Mouse (Mus musculus): ENCODE data around the gene Kctd11. TPM values are rescaled to one million over a fixed set of nuclear protein-coding genes. Genes with fewer than 3 reads are reported as not detected.

Gene Kctd11
- polyA plus RNA-seq, 1 experiment from 2014 or later = 0.89 TPM

Small RNAs within 50 kb of the gene (microRNA-seq; reads per million reads assigned to microRNA genes)
- not detected for gene Mir6924

Other genes with a start within 250 kb of the Kctd11 start
- 7.9 and 8.2 TPM in 2 replicates for gene Fxr2, start 248.4 kb downstream of the Kctd11 start, polyA plus RNA-seq (2015; fragmentation: Nextera tagmentation; extraction: Ambion mirVana)
- not detected in 2 replicates for gene Sox15, start 226.1 kb downstream of the Kctd11 start, polyA plus RNA-seq (2015; fragmentation: Nextera tagmentation; extraction: Ambion mirVana)
- 36.9 and 39.2 TPM in 2 replicates for gene Mpdu1, start 218.8 kb downstream of the Kctd11 start, polyA plus RNA-seq (2015; fragmentation: Nextera tagmentation; extraction: Ambion mirVana)
- 17.3 and 17.4 TPM in 2 replicates for gene Cd68, start 215.3 kb downstream of the Kctd11 start, polyA plus RNA-seq (2015; fragmentation: Nextera tagmentation; extraction: Ambion mirVana)
- gene Eif4a1, start 209.0 kb downstream of the Kctd11 start, polyA plus RNA-seq (2015; fragmentation: Nextera tagmentation; extraction: Ambion mirVana) = 351 and 453 TPM in 2 replicates
- 37.3 and 38.6 TPM in 2 replicates for gene Senp3, start 199.3 kb downstream of the Kctd11 start, polyA plus RNA-seq (2015; fragmentation: Nextera tagmentation; extraction: Ambion mirVana)
- gene Tnfsf13, start 195.6 kb downstream of the Kctd11 start, polyA plus RNA-seq (2015; fragmentation: Nextera tagmentation; extraction: Ambion mirVana) = 0.10 TPM in 1 of 2 replicates, not detected in the other
- 2.1 and 2.6 TPM in 2 replicates for gene Tnfsf12, start 185.6 kb downstream of the Kctd11 start, polyA plus RNA-seq (2015; fragmentation: Nextera tagmentation; extraction: Ambion mirVana)
- gene Tnfsfm13, start 185.3 kb downstream of the Kctd11 start, polyA plus RNA-seq (2015; fragmentation: Nextera tagmentation; extraction: Ambion mirVana) = 1.1 and 1.4 TPM in 2 replicates
- gene Polr2a, start 122.8 kb downstream of the Kctd11 start, polyA plus RNA-seq (2015; fragmentation: Nextera tagmentation; extraction: Ambion mirVana) = 9.6 and 10.8 TPM in 2 replicates
- gene Slc35g3, start 119.4 kb downstream of the Kctd11 start, polyA plus RNA-seq (2015; fragmentation: Nextera tagmentation; extraction: Ambion mirVana) = not detected in 2 replicates
- gene Zbtb4, start 115.5 kb downstream of the Kctd11 start, polyA plus RNA-seq (2015; fragmentation: Nextera tagmentation; extraction: Ambion mirVana) = 0.38 and 0.43 TPM in 2 replicates
- gene Chrnb1, start 85.5 kb downstream of the Kctd11 start, polyA plus RNA-seq (2015; fragmentation: Nextera tagmentation; extraction: Ambion mirVana) = 0.43 and 0.59 TPM in 2 replicates
- 0.07 and 0.20 TPM in 2 replicates for gene Fgf11, start 79.5 kb downstream of the Kctd11 start, polyA plus RNA-seq (2015; fragmentation: Nextera tagmentation; extraction: Ambion mirVana)
- gene Tmem102, start 75.8 kb downstream of the Kctd11 start, polyA plus RNA-seq (2015; fragmentation: Nextera tagmentation; extraction: Ambion mirVana) = 0.46 and 0.50 TPM in 2 replicates
- not detected in 2 replicates for gene Gm39566, start 66.1 kb downstream of the Kctd11 start, polyA plus RNA-seq (2015; fragmentation: Nextera tagmentation; extraction: Ambion mirVana)
- not detected in 2 replicates for gene Spem2, start 62.9 kb downstream of the Kctd11 start, polyA plus RNA-seq (2015; fragmentation: Nextera tagmentation; extraction: Ambion mirVana)
- gene Spem1, start 59.2 kb downstream of the Kctd11 start, polyA plus RNA-seq (2015; fragmentation: Nextera tagmentation; extraction: Ambion mirVana) = not detected in 2 replicates
- gene Nlgn2, start 43.6 kb downstream of the Kctd11 start, polyA plus RNA-seq (2015; fragmentation: Nextera tagmentation; extraction: Ambion mirVana) = 0.68 and 0.75 TPM in 2 replicates
- 321 and 345 TPM in 2 replicates for gene Tmem256, start 42.9 kb downstream of the Kctd11 start, polyA plus RNA-seq (2015; fragmentation: Nextera tagmentation; extraction: Ambion mirVana)
- 28.0 and 29.9 TPM in 2 replicates for gene Plscr3, start 35.0 kb downstream of the Kctd11 start, polyA plus RNA-seq (2015; fragmentation: Nextera tagmentation; extraction: Ambion mirVana)
- gene Tnk1, start 22.7 kb downstream of the Kctd11 start, polyA plus RNA-seq (2015; fragmentation: Nextera tagmentation; extraction: Ambion mirVana) = 0.76 and 1.5 TPM in 2 replicates
- not detected in 2 replicates for gene Tmem95, start 3.4 kb downstream of the Kctd11 start, polyA plus RNA-seq (2015; fragmentation: Nextera tagmentation; extraction: Ambion mirVana)
- 4.4 and 4.9 TPM in 2 replicates for gene Acap1, start 14.1 kb upstream of the Kctd11 start, polyA plus RNA-seq (2015; fragmentation: Nextera tagmentation; extraction: Ambion mirVana)
- 0.89 and 1.0 TPM in 2 replicates for gene 2810408A11Rik, start 19.6 kb upstream of the Kctd11 start, polyA plus RNA-seq (2015; fragmentation: Nextera tagmentation; extraction: Ambion mirVana)
- 2.3 and 2.8 TPM in 2 replicates for gene Neurl4, start 19.7 kb upstream of the Kctd11 start, polyA plus RNA-seq (2015; fragmentation: Nextera tagmentation; extraction: Ambion mirVana)
- gene Gps2, start 32.5 kb upstream of the Kctd11 start, polyA plus RNA-seq (2015; fragmentation: Nextera tagmentation; extraction: Ambion mirVana) = 107 and 116 TPM in 2 replicates
- gene Eif5a, start 40.6 kb upstream of the Kctd11 start, polyA plus RNA-seq (2015; fragmentation: Nextera tagmentation; extraction: Ambion mirVana) = 1,847 and 1,941 TPM in 2 replicates
- 0.28 and 0.30 TPM in 2 replicates for gene Ybx2, start 54.4 kb upstream of the Kctd11 start, polyA plus RNA-seq (2015; fragmentation: Nextera tagmentation; extraction: Ambion mirVana)
- gene Slc2a4, start 66.8 kb upstream of the Kctd11 start, polyA plus RNA-seq (2015; fragmentation: Nextera tagmentation; extraction: Ambion mirVana) = 14.2 TPM in 2 replicates
- 2.4 and 4.2 TPM in 2 replicates for gene Cldn7, start 83.4 kb upstream of the Kctd11 start, polyA plus RNA-seq (2015; fragmentation: Nextera tagmentation; extraction: Ambion mirVana)
- 8.7 and 10.1 TPM in 2 replicates for gene Ctdnep1, start 99.8 kb upstream of the Kctd11 start, polyA plus RNA-seq (2015; fragmentation: Nextera tagmentation; extraction: Ambion mirVana)
- 84.9 and 86.9 TPM in 2 replicates for gene Elp5, start 101.1 kb upstream of the Kctd11 start, polyA plus RNA-seq (2015; fragmentation: Nextera tagmentation; extraction: Ambion mirVana)
- gene Gabarap, start 109.7 kb upstream of the Kctd11 start, polyA plus RNA-seq (2015; fragmentation: Nextera tagmentation; extraction: Ambion mirVana) = 259 and 294 TPM in 2 replicates
- gene Phf23, start 114.4 kb upstream of the Kctd11 start, polyA plus RNA-seq (2015; fragmentation: Nextera tagmentation; extraction: Ambion mirVana) = 29.8 and 32.7 TPM in 2 replicates
- gene Dvl2, start 119.2 kb upstream of the Kctd11 start, polyA plus RNA-seq (2015; fragmentation: Nextera tagmentation; extraction: Ambion mirVana) = 6.4 and 7.4 TPM in 2 replicates
- gene Acadvl, start 134.0 kb upstream of the Kctd11 start, polyA plus RNA-seq (2015; fragmentation: Nextera tagmentation; extraction: Ambion mirVana) = 83.7 and 87.2 TPM in 2 replicates
- gene Dlg4, start 135.5 kb upstream of the Kctd11 start, polyA plus RNA-seq (2015; fragmentation: Nextera tagmentation; extraction: Ambion mirVana) = 1.1 and 1.2 TPM in 2 replicates
- 1.4 and 1.8 TPM in 2 replicates for gene Asgr1, start 172.7 kb upstream of the Kctd11 start, polyA plus RNA-seq (2015; fragmentation: Nextera tagmentation; extraction: Ambion mirVana)
- gene Asgr2, start 211.2 kb upstream of the Kctd11 start, polyA plus RNA-seq (2015; fragmentation: Nextera tagmentation; extraction: Ambion mirVana) = 5.2 and 5.7 TPM in 2 replicates
- 1.2 and 1.3 TPM in 2 replicates for gene Mgl2, start 248.9 kb upstream of the Kctd11 start, polyA plus RNA-seq (2015; fragmentation: Nextera tagmentation; extraction: Ambion mirVana)

All from liver, embryonic 13.5 days (tissue).